Mouse (Mus musculus): ENCODE results near the gene Olfr655.

The Olfr655 gene

GRCm38 (mm10) chr7:104601679-104602078 is at the start of gene Olfr655:
Olfr655 (minus strand) TSS chr7:104601779.
- no peak for DNase-seq (ENCODE audit: low spot score in 2 of 2)

GRCm38 (mm10) chr7:104646841-104647482 is 45.4 kb upstream of the Olfr655 start, which contains the start of gene Olfr658:
Olfr658 (minus strand) TSS chr7:104647305.
- peak; percentile 6 to 8 for DNase-seq (ENCODE audit: low spot score in 2 of 2)

GRCm38 (mm10) chr7:104624494-104624893 is 22.9 kb upstream of the Olfr655 start, which contains the start of gene Olfr657:
Olfr657 (plus strand) TSS chr7:104624794.
- no peak for DNase-seq (ENCODE audit: low spot score in 2 of 2)

- DNase-seq (ENCODE audit: low spot score in 2 of 2): no peak
These were observed 12.1 kb upstream of the Olfr655 start, which contains the start of gene Olfr656 for GRCm38 (mm10) chr7:104613655-104614054. Olfr656 (plus strand) TSS chr7:104613955.

- no peak for DNase-seq (ENCODE audit: low spot score in 2 of 2)
These were observed 3.1 kb upstream of the Olfr655 start for GRCm38 (mm10) chr7:104604727-104605126.

GRCm38 (mm10) chr7:104603173-104603572 is 1.6 kb upstream of the Olfr655 start:
- no peak for DNase-seq (ENCODE audit: low spot score in 2 of 2)

- DNase-seq (ENCODE audit: low spot score in 2 of 2): no peak
These were observed 13.3 kb downstream of the Olfr655 start for GRCm38 (mm10) chr7:104588274-104588673.

GRCm38 (mm10) chr7:104586725-104587124 is 14.9 kb downstream of the Olfr655 start, which contains the start of gene Olfr654:
Olfr654 (plus strand) TSS chr7:104587025.
- DNase-seq (ENCODE audit: low spot score in 2 of 2): no peak

GRCm38 (mm10) chr7:104581429-104581828 is 20.1 kb downstream of the Olfr655 start:
- DNase-seq (ENCODE audit: low spot score in 2 of 2): no peak

GRCm38 (mm10) chr7:104580846-104581245 is 20.7 kb downstream of the Olfr655 start:
- DNase-seq (ENCODE audit: low spot score in 2 of 2): no peak

- DNase-seq (ENCODE audit: low spot score in 2 of 2): no peak
These were observed 24.6 kb downstream of the Olfr655 start, which contains the start of gene Olfr653 for GRCm38 (mm10) chr7:104577014-104577413. Olfr653 (plus strand) TSS chr7:104577314.

- no peak for DNase-seq (ENCODE audit: low spot score in 2 of 2)
These were observed 41.0 kb downstream of the Olfr655 start, which contains the start of gene Olfr652 for GRCm38 (mm10) chr7:104560601-104561000. Olfr652 (plus strand) TSS chr7:104560901.

- no peak for DNase-seq (ENCODE audit: low spot score in 2 of 2)
These were observed 48.9 kb downstream of the Olfr655 start for GRCm38 (mm10) chr7:104552700-104553099.

- no peak for DNase-seq (ENCODE audit: low spot score in 2 of 2)
These were observed 51.7 kb downstream of the Olfr655 start, which contains the start of gene Olfr651 for GRCm38 (mm10) chr7:104549833-104550232. Olfr651 (plus strand) TSS chr7:104550133.

All from right cerebral cortex, adult 2 months (tissue).